Mouse (Mus musculus) CH12.LX (cell line): ENCODE data around the gene Gnptg. TPM values are rescaled to one million over a fixed set of nuclear protein-coding genes. Genes with fewer than 3 reads are reported as not detected.

Experiments
- DNase-seq: peaks from one replicate; pipeline ENCODE4 v3.0.0-alpha.2; 2013; ENCODE audit errors: extremely low read depth
- H3K27ac ChIP-seq: 2 replicates; pipeline ENCODE4 v1.5.1; 2012; ENCODE audit warnings: low read depth, mild to moderate bottlenecking, control low read depth, moderate library complexity; ENCODE audit not compliant: insufficient read depth
- H3K27me3 ChIP-seq: replicated peaks from 2 replicates; pipeline ENCODE3; 2012; ENCODE audit warnings: inconsistent platforms
- H3K36me3 ChIP-seq, 2 experiments: replicated peaks in 1 of 2; 2 replicates each; pipeline versions ENCODE3 to v1.6.1; 2012; ENCODE audit warnings: inconsistent platforms in 1 of 2, low read length in 1 of 2, mild to moderate bottlenecking in 1 of 2, mixed read lengths in 1 of 2, moderate library complexity in 1 of 2; ENCODE audit not compliant: control insufficient read depth in 1 of 2, insufficient read depth in 1 of 2
- H3K4me1 ChIP-seq, 2 experiments: 2 replicates each; pipeline ENCODE4 v1.6.1; 2012; ENCODE audit warnings: inconsistent platforms in 1 of 2, moderate library complexity in 1 of 2; ENCODE audit not compliant: insufficient read depth in 2 of 2, control insufficient read depth in 1 of 2
- H3K4me2 ChIP-seq: 2 replicates; pipeline ENCODE4 v1.6.1; 2012; ENCODE audit warnings: low read depth, mild to moderate bottlenecking, control low read depth; ENCODE audit not compliant: poor library complexity, insufficient read depth, severe bottlenecking
- H3K4me3 ChIP-seq, 3 experiments: fragments of 150-350 bp in 1 of 3; sonication (generic) in 1 of 3; replicated peaks in 1 of 3; 2 replicates each; pipeline versions ENCODE3 to v1.5.1; 2011 to 2012; ENCODE audit warnings: low read depth in 2 of 3, low read length in 2 of 3, mild to moderate bottlenecking in 2 of 3, moderate library complexity in 2 of 3, control low read depth in 1 of 3, improper control_type of control experiment in 1 of 3, inconsistent platforms in 1 of 3, mixed read lengths in 1 of 3; ENCODE audit not compliant: poor library complexity in 1 of 3
- H3K79me2 ChIP-seq: replicated peaks from 2 replicates; pipeline ENCODE4 v1.6.1; 2012; ENCODE audit warnings: mild to moderate bottlenecking, moderate library complexity; ENCODE audit not compliant: control insufficient read depth, poor library complexity, insufficient read depth, severe bottlenecking; ENCODE audit errors: extremely low read depth
- H3K9ac ChIP-seq: 2 replicates; pipeline ENCODE4 v1.6.1; 2012; ENCODE audit warnings: low read depth, mild to moderate bottlenecking, control low read depth, moderate library complexity; ENCODE audit not compliant: insufficient read depth
- H3K9me3 ChIP-seq: replicated peaks from 2 replicates; pipeline ENCODE3; 2012; ENCODE audit warnings: low read length, inconsistent platforms, mixed read lengths
- CHD2 ChIP-seq: IDR thresholded peaks from 2 replicates; pipeline ENCODE4 v1.6.1; 2011; ENCODE audit warnings: low read length, improper control_type of control experiment
- CTCF ChIP-seq, 2 experiments: IDR thresholded peaks in 1 of 2; conservative IDR thresholded peaks in 1 of 2; 2 replicates each; pipeline ENCODE4 v1.5.1; 2011 to 2012; ENCODE audit warnings: low read depth in 2 of 2, low read length in 2 of 2, improper control_type of control experiment in 1 of 2, inconsistent platforms in 1 of 2, mild to moderate bottlenecking in 1 of 2, moderate library complexity in 1 of 2
- ELF1 ChIP-seq: IDR thresholded peaks from 2 replicates; pipeline ENCODE4 v1.6.1; 2014; ENCODE audit warnings: low read depth, mild to moderate bottlenecking, inconsistent platforms, low read length, improper control_type of control experiment
- EP300 ChIP-seq: IDR thresholded peaks from 2 replicates; pipeline ENCODE4 v1.6.1; 2011; ENCODE audit warnings: low read length, improper control_type of control experiment
- ETS1 ChIP-seq: conservative IDR thresholded peaks from 2 replicates; pipeline ENCODE4 v1.6.1; 2012; ENCODE audit warnings: low read depth, mild to moderate bottlenecking, inconsistent platforms, low read length, improper control_type of control experiment, moderate library complexity
- GABPA ChIP-seq: IDR thresholded peaks from 2 replicates; pipeline ENCODE4 v1.6.1; 2012; ENCODE audit warnings: low read depth, low read length, improper control_type of control experiment, inconsistent platforms; ENCODE audit not compliant: insufficient replicate concordance
- MAFK ChIP-seq: IDR thresholded peaks from 2 replicates; pipeline ENCODE4 v1.6.1; 2011; ENCODE audit warnings: low read length, improper control_type of control experiment; ENCODE audit not compliant: insufficient replicate concordance
- MAX ChIP-seq: IDR thresholded peaks from 2 replicates; pipeline ENCODE4 v1.6.1; 2011; ENCODE audit warnings: low read length, improper control_type of control experiment
- MEF2A ChIP-seq: IDR thresholded peaks from 2 replicates; pipeline ENCODE4 v1.6.1; 2014; ENCODE audit warnings: low read depth, mild to moderate bottlenecking, inconsistent platforms, low read length, improper control_type of control experiment, borderline replicate concordance
- MYC ChIP-seq: IDR thresholded peaks from 2 replicates; pipeline ENCODE4 v1.6.1; 2011; ENCODE audit warnings: low read depth, mild to moderate bottlenecking, improper control_type of control experiment, low read length
- NRF1 ChIP-seq: IDR thresholded peaks from 2 replicates; pipeline ENCODE4 v1.6.1; 2014; ENCODE audit warnings: low read depth, mild to moderate bottlenecking, inconsistent platforms, low read length, improper control_type of control experiment, moderate library complexity
- PAX5 ChIP-seq: IDR thresholded peaks from 2 replicates; pipeline ENCODE4 v1.6.1; 2012; ENCODE audit warnings: low read length, inconsistent platforms, mixed read lengths
- RCOR1 ChIP-seq: conservative IDR thresholded peaks from 2 replicates; pipeline ENCODE4 v1.6.1; 2012; ENCODE audit warnings: low read depth, mild to moderate bottlenecking, inconsistent platforms, low read length, improper control_type of control experiment
- SMC3 ChIP-seq: IDR thresholded peaks from 2 replicates; pipeline ENCODE4 v1.6.1; 2011; ENCODE audit warnings: low read depth, low read length, improper control_type of control experiment
- TCF12 ChIP-seq: IDR thresholded peaks from 2 replicates; pipeline ENCODE4 v1.6.1; 2014; ENCODE audit warnings: low read depth, mild to moderate bottlenecking, inconsistent platforms, low read length, improper control_type of control experiment
- UBTF ChIP-seq: IDR thresholded peaks from 2 replicates; pipeline ENCODE4 v1.6.1; 2012; ENCODE audit warnings: low read depth, mild to moderate bottlenecking, inconsistent platforms, low read length, improper control_type of control experiment, moderate library complexity
- dilution Hi-C: fragments of 300-500 bp; cut with MboI; formaldehyde crosslinking; loops from 2 replicates; pipeline ENCODE4 v1.14.3; 2020; ENCODE audit warnings: low sequenced_read_pairs; ENCODE audit not compliant: extremely low pct_unique_long_range_greater_than_20kb, extremely low pct_ligation_motif_present
- in situ Hi-C: fragments of 300-500 bp; cut with MboI; formaldehyde crosslinking; loops from 3 replicates; pipeline ENCODE4 v1.14.3; 2019; ENCODE audit warnings: low sequenced_read_pairs, low pct_ligation_motif_present, low pct_unique_long_range_greater_than_20kb, mixed read lengths
- polyA plus RNA-seq: library from polyadenylated mRNA; unstranded; fragments of >175 nt; gene quantifications from 2 replicates; pipeline ENCODE4 v1.2.1, GENCODE M21; 2012; ENCODE audit warnings: low read depth; ENCODE audit not compliant: insufficient read length
- total RNA-seq, 2 experiments: library from RNA; depleted of rRNA; stranded (reverse); fragments of 300-350 nt in 1 of 2; fragments of >200 nt in 1 of 2; gene quantifications; 2 replicates each; pipeline ENCODE4 v1.2.3; 2012 to 2014

Gnptg gene
- total and polyA plus RNA-seq, 3 experiments, result 20.7 to 27.0 (median 24.5) TPM

- in situ Hi-C loops, result no loop called here
- DNase-seq, result no peak
- peaks cover 73 to 92% of the 10 kb centered on the region in 2 experiments for H3K36me3 ChIP-seq
Measured at GRCm38 (mm10) chr17:25210006-25210405, 29.9 kb downstream of the Gnptg start.

GRCm38 (mm10) chr17:25202401-25202800 is 37.5 kb downstream of the Gnptg start:
- Histone ChIP-seq H3K4me2 (no peak overlapping the region), H3K27ac (no peak overlapping the region), H3K4me1 (no peaks in the 10 kb centered on the region; a peak in 1 of 4 replicates), H3K27me3 (no peaks in the 10 kb centered on the region), H3K9ac (no peak overlapping the region), H3K9me3 (no peaks in the 10 kb centered on the region), H3K36me3 (peaks cover 55 to 81% of the 10 kb centered on the region in 2 experiments), H3K79me2 (no peaks in the 10 kb centered on the region; the same call in 1 of the 2 replicates), H3K4me3 (no peak overlapping the region)
- TF ChIP-seq ELF1 (no peak), MAX (no peak), MEF2A (no peak), CHD2 (no peak), SMC3 (no peak), EP300 (no peak), UBTF (no peak)
- DNase-seq, result no peak
- in situ Hi-C loops (no loop called here), dilution Hi-C loops (no loop called here)

More at GRCm38 (mm10) chr17:25210006-25210405, 29.9 kb downstream of the Gnptg start:
- no peak for TF ChIP-seq CHD2
- TF ChIP-seq CTCF (conservative IDR thresholded peaks at IDR 0.05 in 1 of 2, IDR thresholded peaks at IDR 0.05 in 1 of 2; ENCODE audit: low read depth in 2 of 2, low read length in 2 of 2), result no peak
- no peak for TF ChIP-seq MAFK
- TF ChIP-seq TCF12, result no peak
- no peak for TF ChIP-seq ETS1
- TF ChIP-seq RCOR1, result no peak
- no peak for TF ChIP-seq NRF1
- no peak for TF ChIP-seq PAX5
- TF ChIP-seq MYC, result no peak
- TF ChIP-seq GABPA, result no peak
- TF ChIP-seq, all 38 proteins: peak for 0
- H3K4me1 ChIP-seq, result peaks cover 4 to 16% of the 10 kb centered on the region in 2 experiments; a peak in 2 of 4 replicates
- H3K79me2 ChIP-seq, result no peaks in the 10 kb centered on the region
- no peaks in the 10 kb centered on the region for H3K27me3 ChIP-seq
- no peak overlapping the region for H3K4me3 ChIP-seq
- H3K27ac ChIP-seq, result no peak overlapping the region
- dilution Hi-C loops, result no loop called here
- no peak overlapping the region for H3K9ac ChIP-seq
- H3K4me2 ChIP-seq, result no peak overlapping the region
- no peaks in the 10 kb centered on the region for H3K9me3 ChIP-seq
